Mouse (Mus musculus) stomach, postnatal 0 days (tissue): Measurements from ENCODE around the gene 4933416C03Rik.

Experiments
- CTCF ChIP-seq: IDR thresholded peaks from 2 replicates; pipeline ENCODE4 v1.5.1; 2016; ENCODE audit warnings: antibody characterized with exemption, low read depth, mild to moderate bottlenecking, moderate library complexity
- EP300 ChIP-seq: optimal IDR thresholded peaks from 2 replicates; pipeline ENCODE3; 2016; ENCODE audit warnings: antibody characterized with exemption

GRCm38 (mm10) chr10:116125364-116125763, 11.6 kb upstream of the 4933416C03Rik start:
- TF ChIP-seq CTCF (no peak), EP300 (no peak)
